Mouse (Mus musculus) layer of hippocampus, adult 11-12 months (tissue): ENCODE results near the gene Lrrk1.

ENCODE experiments used
- DNase-seq: peaks from one replicate; pipeline ENCODE4 v3.0.0; 2022; ENCODE audit warnings: low spot score

Lrrk1 gene

DNA sequence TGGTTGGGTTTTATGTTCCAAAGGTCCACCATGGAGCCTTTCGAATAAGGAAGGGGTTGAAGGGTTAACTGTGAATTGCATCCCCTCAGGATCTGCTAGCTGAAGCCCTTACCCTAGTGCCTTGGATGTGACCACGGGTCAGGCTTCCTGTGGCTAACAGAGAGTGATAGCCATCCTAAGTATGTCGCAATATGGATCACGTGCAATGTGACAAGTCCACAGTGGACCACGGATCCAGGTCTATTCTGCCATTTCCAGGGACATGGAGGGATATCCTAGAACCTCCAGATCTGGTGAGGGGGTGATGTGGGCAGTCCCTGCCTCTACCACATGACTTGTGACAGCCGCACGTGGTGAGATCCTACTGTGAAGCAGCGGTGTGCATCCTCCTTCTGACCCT is 133.2 kb downstream of the Lrrk1 start:
- no peak for DNase-seq

DNA sequence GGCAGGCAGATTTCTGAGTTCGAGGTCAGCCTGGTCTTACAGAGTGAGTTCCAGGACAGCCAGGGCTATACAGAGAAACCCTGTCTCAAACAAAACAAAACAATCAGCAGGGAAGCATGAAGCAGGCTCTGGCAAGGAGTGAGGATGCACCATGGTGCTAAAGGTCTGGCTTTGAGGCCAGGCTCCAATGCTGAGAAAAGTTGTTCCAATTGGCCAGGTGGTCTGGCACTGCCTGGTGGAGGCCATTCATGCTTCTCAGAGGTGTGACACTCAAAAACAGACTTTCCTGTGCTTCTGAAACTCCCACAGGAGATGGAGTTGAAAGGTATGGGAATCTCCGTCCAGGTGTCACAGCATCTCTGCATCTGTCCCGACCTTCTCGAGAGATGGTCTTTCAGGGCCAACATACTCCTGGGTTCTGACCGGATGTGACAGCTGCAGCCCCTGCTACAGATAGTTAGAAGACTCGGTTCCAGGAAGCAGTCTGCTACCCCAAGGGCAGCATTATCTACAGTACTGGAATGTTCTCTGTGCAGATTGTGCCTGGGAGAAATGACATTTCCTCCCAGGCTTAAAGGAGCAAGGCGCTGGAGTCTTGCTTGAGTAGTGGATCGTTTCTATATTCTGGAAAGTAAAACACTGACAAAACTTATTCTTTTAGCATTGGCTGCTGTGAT is 134.0 kb downstream of the Lrrk1 start:
- DNase-seq = no peak

- peak; percentile 78 for DNase-seq
Observed at GRCm38 (mm10) chr7:66250030-66250429, 138.1 kb downstream of the Lrrk1 start.

- DNase-seq = no peak
Observed at GRCm38 (mm10) chr7:66249426-66249825, 138.7 kb downstream of the Lrrk1 start.

DNA sequence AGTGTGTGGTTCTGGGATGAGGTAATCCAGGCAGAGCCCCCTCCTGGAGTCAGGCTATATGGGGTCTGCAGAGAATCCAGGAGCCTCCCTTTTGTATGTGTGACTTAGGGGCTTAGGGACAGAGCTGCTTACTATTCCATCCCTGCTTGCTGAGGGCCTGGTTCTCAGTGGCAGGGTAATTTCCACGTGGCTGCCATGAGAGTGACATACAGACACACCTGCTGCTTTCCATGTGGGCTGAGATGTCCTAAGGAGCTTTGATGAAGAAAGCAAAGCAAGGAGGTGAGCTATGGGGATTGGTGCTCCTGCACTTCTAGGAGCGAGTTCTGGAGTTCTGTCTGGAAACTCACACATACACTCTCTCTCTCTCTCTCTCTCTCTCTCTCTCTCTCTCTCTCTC is 139.1 kb downstream of the Lrrk1 start:
- no peak for DNase-seq

DNA sequence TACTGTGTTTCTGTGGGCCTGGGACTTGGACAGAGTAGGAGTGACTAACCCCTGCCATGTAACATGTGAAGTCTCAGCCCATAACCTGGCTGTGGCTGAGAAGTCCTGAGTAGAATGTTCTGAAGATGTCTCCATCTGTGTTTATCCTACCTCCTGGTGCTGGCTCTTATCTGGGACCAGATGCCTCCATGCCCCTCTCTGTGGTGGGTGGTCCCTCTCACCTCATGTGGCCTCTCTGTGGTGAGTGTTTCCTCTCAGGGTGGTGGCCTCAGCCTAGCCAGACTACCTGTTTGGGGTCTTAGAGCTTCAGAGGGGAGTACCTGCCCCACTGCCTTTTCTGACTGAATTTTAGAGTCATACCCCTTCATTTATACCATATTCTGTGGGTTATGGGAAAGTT is 139.9 kb downstream of the Lrrk1 start:
- no peak for DNase-seq

DNA sequence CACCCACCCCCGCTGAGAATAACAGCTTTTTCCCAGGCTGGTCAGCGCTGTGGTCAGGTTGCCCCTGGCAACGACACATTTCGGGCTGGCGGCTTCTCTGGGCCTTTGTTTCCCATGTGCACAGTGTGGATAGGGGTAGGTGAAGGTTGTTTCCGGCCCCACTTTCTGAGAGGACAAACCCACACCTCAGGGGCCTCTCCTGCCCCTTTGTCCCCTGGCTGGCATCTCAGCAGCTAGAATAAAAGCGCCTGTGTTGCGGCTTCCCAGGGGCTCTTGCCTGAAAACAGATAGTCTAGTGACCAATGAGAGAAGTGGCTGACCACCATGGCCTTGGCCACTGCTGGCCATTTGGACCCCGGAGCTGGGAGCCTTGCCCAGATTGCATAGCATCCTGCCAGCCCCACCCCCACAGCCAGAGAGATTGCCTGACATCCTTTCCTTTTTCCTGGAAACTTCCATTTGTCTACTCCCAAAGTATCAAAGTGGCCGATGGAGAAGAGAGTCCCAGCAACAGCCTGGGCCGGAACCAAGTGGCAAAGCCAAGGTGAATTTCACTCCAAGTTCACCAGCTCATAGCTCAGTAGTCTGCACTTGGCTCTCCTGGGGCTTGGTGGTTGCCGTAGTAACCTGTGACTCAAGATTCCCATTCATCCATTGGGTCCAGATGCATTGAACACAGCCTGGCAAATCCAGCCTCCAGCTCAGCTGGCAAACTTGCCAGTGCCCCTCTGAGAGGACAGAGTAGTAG is 140.7 kb downstream of the Lrrk1 start:
- DNase-seq = peak; percentile 65

DNA sequence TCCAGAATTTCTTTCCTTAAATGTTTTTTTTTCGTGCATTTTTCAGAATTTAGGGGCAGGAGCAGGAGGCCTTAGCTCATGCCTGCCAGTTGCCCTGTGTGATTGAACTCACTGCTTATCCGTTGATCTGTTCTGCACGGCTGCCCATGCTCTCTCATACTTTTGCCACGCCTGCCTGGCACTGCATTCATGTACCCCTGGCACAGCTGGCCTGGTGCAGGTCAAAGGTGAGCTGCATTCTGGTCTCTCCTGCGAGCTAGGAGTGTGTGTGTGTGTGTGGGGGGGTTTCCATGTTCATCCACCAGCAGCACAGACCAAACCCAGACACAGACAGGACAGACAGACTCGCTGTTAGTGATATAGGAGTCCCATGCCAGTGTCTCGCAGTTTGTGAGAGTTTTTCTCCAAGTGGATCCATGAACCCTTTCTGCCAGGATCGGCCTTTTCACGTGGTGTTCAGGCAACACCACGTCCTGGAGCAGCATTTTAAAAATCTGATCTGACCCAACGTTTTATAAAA is 141.4 kb downstream of the Lrrk1 start:
- DNase-seq = no peak

GRCm38 (mm10) chr7:66245646-66246045 is 142.5 kb downstream of the Lrrk1 start:
- no peak for DNase-seq

DNA sequence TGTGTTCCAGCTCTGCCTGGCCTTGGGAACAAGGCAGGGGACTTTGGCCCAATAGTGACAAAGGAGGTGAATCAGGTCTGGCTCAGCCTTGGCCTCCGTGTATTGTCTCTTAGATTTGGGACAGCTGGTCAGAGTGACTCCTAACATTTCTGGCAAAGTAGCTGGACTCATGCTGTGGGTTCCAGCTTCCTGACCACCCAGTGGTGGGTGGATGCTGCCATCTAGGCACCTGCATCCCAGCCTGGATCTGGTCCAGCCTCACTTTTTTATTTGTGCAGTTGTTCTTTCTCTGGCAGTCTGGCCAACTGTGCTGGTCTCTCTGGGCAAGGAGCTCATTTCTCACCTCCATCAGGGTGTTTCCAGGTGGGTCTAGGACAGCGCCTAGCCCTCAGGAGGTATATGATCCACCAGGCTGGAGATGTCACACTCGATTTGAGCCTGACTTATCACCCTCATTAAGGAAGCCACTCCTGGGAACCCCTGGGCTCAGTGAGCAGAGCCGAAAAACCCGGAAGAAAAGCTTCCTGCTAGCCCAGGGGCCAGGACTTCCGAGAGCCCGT is 144.3 kb downstream of the Lrrk1 start:
- no peak for DNase-seq

GRCm38 (mm10) chr7:66241855-66242412 is 146.2 kb downstream of the Lrrk1 start:
- DNase-seq = no peak

DNA sequence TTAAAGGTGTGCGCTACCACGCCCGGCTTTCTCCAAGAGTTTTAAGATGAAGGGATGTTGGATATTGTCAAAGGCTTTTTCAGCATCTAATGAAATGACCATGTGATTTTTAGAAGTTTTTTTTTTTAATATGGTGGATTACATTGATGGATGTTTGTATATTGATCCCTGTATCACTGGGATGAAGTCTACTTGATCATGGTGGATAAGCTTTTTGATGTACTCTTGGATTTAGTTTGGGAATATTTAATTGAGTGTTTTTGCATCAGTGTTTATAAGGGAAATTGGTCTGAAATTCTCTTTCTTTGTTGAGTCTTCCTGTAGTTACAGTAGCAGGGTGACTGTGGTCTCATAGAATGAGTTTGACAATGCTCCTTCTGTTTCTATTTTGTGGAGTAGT is 150.0 kb downstream of the Lrrk1 start:
- DNase-seq = no peak

DNA sequence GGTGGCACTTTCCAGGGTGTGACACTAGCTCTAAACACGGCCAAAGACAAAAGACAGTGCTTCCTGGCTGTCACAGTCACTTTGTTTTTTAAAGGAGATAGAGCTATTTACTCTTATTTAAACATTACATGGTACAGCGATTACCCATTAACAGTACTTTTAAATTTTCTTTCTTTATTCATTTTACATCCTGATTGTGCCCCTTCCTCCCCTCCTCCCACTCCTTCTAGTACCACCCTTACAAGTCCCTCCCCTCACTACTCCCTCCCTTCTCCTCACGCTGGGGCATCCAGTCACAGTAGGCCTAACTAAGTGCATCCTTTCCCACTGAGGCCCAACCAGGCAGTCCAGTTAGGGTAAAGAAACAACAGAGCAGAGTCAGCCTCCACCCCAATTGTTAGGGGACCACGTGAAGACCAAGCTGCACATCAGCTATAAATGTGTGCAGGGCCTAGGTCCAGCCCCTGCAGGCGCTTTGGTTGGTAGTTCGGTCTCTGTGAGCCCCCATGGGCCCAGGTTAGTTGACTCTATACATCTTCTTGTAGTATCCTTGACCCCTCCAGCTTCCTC is 154.1 kb downstream of the Lrrk1 start:
- DNase-seq = no peak

DNA sequence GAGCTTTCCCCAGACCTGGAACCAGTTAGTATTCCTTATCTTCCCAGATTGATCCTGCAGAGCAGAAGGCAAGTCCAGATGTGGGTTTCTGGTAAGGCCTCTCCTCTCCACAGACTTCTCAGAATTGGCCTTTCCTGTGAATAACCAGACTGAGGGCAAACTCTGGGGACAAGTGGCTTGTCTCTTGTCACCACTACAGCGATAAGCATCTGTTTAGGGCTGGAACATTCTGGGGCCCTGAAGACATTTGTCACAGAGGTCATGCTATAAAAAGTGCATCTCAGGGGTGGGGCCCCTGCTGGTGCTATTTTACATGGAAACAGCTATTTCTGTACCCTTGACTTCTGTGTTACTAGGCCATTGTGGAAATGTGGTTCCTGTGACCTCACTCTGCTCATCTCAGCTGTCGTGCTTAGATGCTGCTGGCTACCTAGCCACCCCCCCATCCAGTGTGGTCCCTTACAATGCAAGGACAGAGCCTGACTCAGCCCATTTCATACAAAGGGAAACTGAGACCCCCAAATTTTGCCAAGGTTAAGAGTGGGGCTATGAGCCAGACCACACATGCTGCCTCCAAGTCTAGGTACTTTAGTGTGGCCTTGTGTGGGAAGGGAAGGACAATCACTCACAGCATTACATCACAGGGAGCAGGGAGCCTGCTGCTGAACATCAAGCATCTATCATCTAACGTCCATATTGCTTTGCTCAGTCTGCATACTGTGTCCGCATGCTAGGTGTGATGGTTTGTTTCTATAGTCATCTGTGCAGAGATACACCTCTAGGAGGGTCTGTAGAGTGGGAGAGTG is 154.8 kb downstream of the Lrrk1 start:
- no peak for DNase-seq

DNA sequence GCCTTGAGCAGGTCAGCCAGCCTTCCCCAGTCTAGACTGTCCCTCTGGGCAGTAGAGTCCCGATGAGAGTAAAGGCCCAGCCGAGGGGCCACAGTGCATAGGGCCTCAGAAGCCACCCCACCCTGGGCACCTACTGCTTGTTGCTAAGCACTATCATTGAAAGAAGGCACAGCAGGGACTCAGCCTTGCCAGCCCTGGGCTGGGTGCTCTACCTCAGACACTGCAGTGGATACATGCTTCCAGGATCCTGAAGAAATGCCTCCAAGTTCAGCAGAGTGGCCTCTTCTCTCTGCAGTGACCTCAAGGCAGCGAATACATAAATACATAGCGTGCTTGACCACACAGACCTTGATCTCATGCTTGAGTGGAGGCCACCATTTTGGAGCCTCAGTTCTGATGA is 156.3 kb downstream of the Lrrk1 start:
- no peak for DNase-seq

- DNase-seq = peak; percentile 37
Observed at GRCm38 (mm10) chr7:66230638-66231550, 157.3 kb downstream of the Lrrk1 start.

DNA sequence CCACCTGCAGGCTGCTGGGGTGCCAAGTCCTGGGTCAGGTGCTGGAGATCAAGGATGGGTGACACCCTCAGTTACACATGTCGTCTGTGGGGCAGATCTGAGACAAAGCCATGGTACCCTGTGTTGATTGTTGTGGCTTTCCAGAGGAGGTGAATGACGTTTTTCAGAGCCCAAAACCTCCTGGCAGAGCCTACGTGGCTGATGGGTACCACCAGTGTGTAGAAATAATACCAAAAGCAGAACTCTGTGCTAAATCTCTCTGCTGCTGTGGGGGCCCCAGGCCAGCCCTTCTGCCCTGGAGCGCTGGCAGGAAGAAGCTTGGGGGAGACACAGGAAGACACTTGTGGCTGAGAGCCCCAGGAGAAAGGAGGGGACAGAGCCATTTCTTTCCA is 157.9 kb downstream of the Lrrk1 start:
- no peak for DNase-seq

GRCm38 (mm10) chr7:66229433-66229832 is 158.7 kb downstream of the Lrrk1 start:
- DNase-seq = no peak

GRCm38 (mm10) chr7:66228610-66228920 is 159.6 kb downstream of the Lrrk1 start:
- DNase-seq = no peak

DNA sequence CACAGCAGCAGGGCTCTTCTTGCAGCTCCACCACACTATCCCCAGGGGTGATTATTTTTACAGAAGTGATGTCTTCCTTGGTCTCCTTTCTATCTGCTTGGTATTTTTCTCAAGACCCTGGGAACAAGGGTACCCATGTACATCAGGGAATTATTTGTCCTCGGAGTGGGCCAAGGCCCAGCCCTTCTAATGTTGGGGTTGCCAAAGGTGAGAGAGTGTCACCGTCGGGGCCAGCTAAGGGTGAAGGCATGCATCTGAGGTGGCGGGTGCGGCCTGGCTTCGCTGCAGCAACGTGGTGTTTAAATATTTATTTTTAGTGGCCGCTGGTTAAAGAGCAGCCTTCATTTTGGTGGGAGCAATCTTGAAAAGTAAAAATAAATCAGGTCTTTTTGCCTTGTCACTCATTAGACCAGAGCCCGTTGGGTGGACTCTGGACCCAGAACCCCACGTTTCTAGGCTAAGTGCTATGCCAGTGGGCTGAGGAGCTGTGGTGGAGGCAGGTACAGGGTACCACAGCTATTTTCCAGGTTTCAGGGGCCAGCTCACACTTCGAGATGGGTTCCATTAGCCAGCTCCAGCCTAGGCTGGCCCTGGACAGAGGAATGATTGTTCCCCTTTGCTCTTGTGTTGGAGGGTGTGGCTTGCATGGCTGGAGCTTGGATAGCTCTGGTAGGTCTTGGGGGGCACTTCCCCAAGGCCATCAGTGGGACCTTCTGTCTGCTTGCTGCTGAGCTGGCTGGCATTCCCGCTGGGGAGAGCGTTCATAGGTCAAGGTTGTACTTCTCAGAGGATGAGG is 160.1 kb downstream of the Lrrk1 start:
- no peak for DNase-seq
